Mouse (Mus musculus) forebrain, postnatal 0 days (tissue): ENCODE measurements around the gene Rad51b. TPM values are rescaled to one million over a fixed set of nuclear protein-coding genes. Genes with fewer than 3 reads are reported as not detected.

Experiments
- ATAC-seq: fragments of 200-750 bp; cut with Nextera tagmentation; 2 replicates; pipeline ENCODE4 v1.8.0; 2017; ENCODE audit warnings: mild to moderate bottlenecking, moderate library complexity
- DNase-seq: peaks from one replicate; pipeline ENCODE4 v3.0.0-alpha.2; 2015
- H3K27ac ChIP-seq: fragments of 300-500 bp; sonication (generic); 2 replicates; pipeline ENCODE4 v1.5.1; 2014; ENCODE audit warnings: low read depth, mild to moderate bottlenecking, antibody characterized with exemption, low read length, moderate library complexity, mixed read lengths
- H3K27me3 ChIP-seq: fragments of 300-500 bp; sonication (generic); 2 replicates; pipeline ENCODE4 v1.6.1; 2014; ENCODE audit warnings: mild to moderate bottlenecking, low read length, mixed read lengths; ENCODE audit not compliant: insufficient read depth
- H3K36me3 ChIP-seq: fragments of 300-500 bp; sonication (generic); 2 replicates; pipeline ENCODE4 v1.6.1; 2014; ENCODE audit warnings: mild to moderate bottlenecking, moderate library complexity; ENCODE audit not compliant: insufficient read depth
- H3K4me1 ChIP-seq: fragments of 300-500 bp; sonication (generic); 2 replicates; pipeline ENCODE4 v1.6.1; 2014; ENCODE audit warnings: antibody characterized with exemption; ENCODE audit not compliant: insufficient read depth
- H3K4me2 ChIP-seq: fragments of 300-500 bp; sonication (generic); 2 replicates; pipeline ENCODE4 v1.6.1; 2014; ENCODE audit warnings: low read depth, mild to moderate bottlenecking, moderate library complexity
- H3K4me3 ChIP-seq: fragments of 300-500 bp; sonication (generic); 2 replicates; pipeline ENCODE4 v1.5.1; 2014; ENCODE audit warnings: low read depth, low read length, mixed read lengths
- H3K9ac ChIP-seq: fragments of 300-500 bp; sonication (generic); 2 replicates; pipeline ENCODE4 v1.6.1; 2014; ENCODE audit warnings: mild to moderate bottlenecking
- H3K9me3 ChIP-seq: fragments of 300-500 bp; sonication (generic); 2 replicates; pipeline ENCODE4 v1.6.1; 2016; ENCODE audit warnings: low read length
- CTCF ChIP-seq: sonication (generic); IDR thresholded peaks from 2 replicates; pipeline ENCODE4 v1.5.1; 2016; ENCODE audit warnings: antibody characterized with exemption, control low read depth, low read depth
- WGBS: fragments of 180-500 bp; shearing (Covaris S2); extraction: QIAGEN DNeasy Blood & Tissue Kit; methylation state at CpG from one replicate; pipeline ENCODE4 v1.1.7; 2014; 5-methylcytosine and 5-hydroxymethylcytosine counted together
- polyA plus RNA-seq: library from polyadenylated mRNA; unstranded; fragments of >200 nt; fragmentation: Nextera tagmentation; extraction: Ambion mirVana; gene quantifications from 2 replicates; pipeline ENCODE4 v1.2.1, GENCODE M21; 2015
- total RNA-seq: library from RNA; depleted of rRNA; stranded (reverse); fragments of >200 nt; gene quantifications from 2 replicates; pipeline ENCODE4 v1.2.3, GENCODE M21; 2014

The Rad51b gene
- total and polyA plus RNA-seq, 2 experiments from 2014 or later = 0.62 to 1.1 TPM

GRCm38 (mm10) chr12:79628121-79628774 lies 331.2 kb downstream of the Rad51b start:
- WGBS = 57% methylated on average over 5 of the region's 5 CpGs
- no peak for DNase-seq
- no peak for ATAC-seq
- H3K27me3 ChIP-seq = no peaks in the 10 kb centered on the region
- no peaks in the 10 kb centered on the region for H3K36me3 ChIP-seq
- no peak for TF ChIP-seq CTCF
- H3K9ac ChIP-seq = no peak overlapping the region
- H3K4me1 ChIP-seq = no peaks in the 10 kb centered on the region
- no peak overlapping the region for H3K4me3 ChIP-seq
- H3K9me3 ChIP-seq = no peaks in the 10 kb centered on the region
- no peak overlapping the region for H3K4me2 ChIP-seq
- no peak overlapping the region for H3K27ac ChIP-seq

GRCm38 (mm10) chr12:79629945-79630850 lies 333.1 kb downstream of the Rad51b start:
- no peak for DNase-seq
- no peaks in the 10 kb centered on the region for H3K4me1 ChIP-seq
- WGBS = 92% methylated on average over 7 of the region's 7 CpGs

GRCm38 (mm10) chr12:79633458-79634106 lies 336.5 kb downstream of the Rad51b start:
- Histone ChIP-seq H3K9ac (no peak overlapping the region), H3K36me3 (no peaks in the 10 kb centered on the region), H3K27ac (no peak overlapping the region), H3K4me1 (no peaks in the 10 kb centered on the region), H3K9me3 (no peaks in the 10 kb centered on the region), H3K4me3 (no peak overlapping the region), H3K27me3 (no peaks in the 10 kb centered on the region), H3K4me2 (no peak overlapping the region)
- no peak for TF ChIP-seq CTCF
- ATAC-seq (no peak), DNase-seq (no peak)
- WGBS = 80% methylated on average over 9 of the region's 9 CpGs

More at GRCm38 (mm10) chr12:79629945-79630850, 333.1 kb downstream of the Rad51b start:
- Histone ChIP-seq H3K36me3 (no peaks in the 10 kb centered on the region), H3K4me2 (no peak overlapping the region), H3K27ac (no peak overlapping the region), H3K9ac (no peak overlapping the region), H3K4me3 (no peak overlapping the region), H3K9me3 (no peaks in the 10 kb centered on the region), H3K27me3 (no peaks in the 10 kb centered on the region)
- no peak for TF ChIP-seq CTCF
- no peak for ATAC-seq

- Histone ChIP-seq H3K27me3 (no peaks in the 10 kb centered on the region), H3K4me1 (no peaks in the 10 kb centered on the region), H3K9ac (no peak overlapping the region), H3K4me3 (no peak overlapping the region), H3K36me3 (no peaks in the 10 kb centered on the region), H3K4me2 (no peak overlapping the region), H3K9me3 (no peaks in the 10 kb centered on the region), H3K27ac (no peak overlapping the region)
- no peak for TF ChIP-seq CTCF
- no peak for DNase-seq
- WGBS = 49% methylated on average over 7 of the region's 7 CpGs
- ATAC-seq = no peak
Measured at GRCm38 (mm10) chr12:79641570-79642285, 344.6 kb downstream of the Rad51b start.

GRCm38 (mm10) chr12:79642715-79643114 lies 345.6 kb downstream of the Rad51b start:
- no peak overlapping the region for H3K27ac ChIP-seq
- no peak for DNase-seq
- ATAC-seq = no peak
- no peak overlapping the region for H3K9ac ChIP-seq
- no peaks in the 10 kb centered on the region for H3K27me3 ChIP-seq
- no peaks in the 10 kb centered on the region for H3K9me3 ChIP-seq
- H3K4me2 ChIP-seq = no peak overlapping the region
- WGBS = 96% methylated on average over 5 of the region's 5 CpGs
- TF ChIP-seq CTCF = no peak
- no peaks in the 10 kb centered on the region for H3K4me1 ChIP-seq
- H3K36me3 ChIP-seq = no peaks in the 10 kb centered on the region
- no peak overlapping the region for H3K4me3 ChIP-seq

- TF ChIP-seq CTCF = no peak
- no peaks in the 10 kb centered on the region for H3K36me3 ChIP-seq
- no peak overlapping the region for H3K4me3 ChIP-seq
- H3K9ac ChIP-seq = no peak overlapping the region
- 96% methylated on average over 4 of the region's 4 CpGs for WGBS
- H3K9me3 ChIP-seq = no peaks in the 10 kb centered on the region
- no peaks in the 10 kb centered on the region for H3K27me3 ChIP-seq
- no peak overlapping the region for H3K4me2 ChIP-seq
- H3K4me1 ChIP-seq = no peaks in the 10 kb centered on the region
- H3K27ac ChIP-seq = no peak overlapping the region
- no peak for ATAC-seq
- DNase-seq = no peak
Measured at GRCm38 (mm10) chr12:79645656-79646055, 348.6 kb downstream of the Rad51b start.
